Mouse (Mus musculus) bone marrow, adult 2 months (tissue): ENCODE data around the gene Ranbp3l.

ENCODE experiments used
- CTCF ChIP-seq: fragments of 200-500 bp; IDR thresholded peaks from 2 replicates; pipeline ENCODE4 v1.5.1; 2011; ENCODE audit warnings: low read length, control low read depth; ENCODE audit not compliant: control insufficient read depth, insufficient read depth
- POLR2A ChIP-seq: fragments of 200-500 bp; IDR thresholded peaks from 2 replicates; pipeline ENCODE4 v1.6.1; 2011; ENCODE audit warnings: low read depth, mild to moderate bottlenecking, control low read depth, low read length, borderline replicate concordance; ENCODE audit not compliant: control insufficient read depth

DNA sequence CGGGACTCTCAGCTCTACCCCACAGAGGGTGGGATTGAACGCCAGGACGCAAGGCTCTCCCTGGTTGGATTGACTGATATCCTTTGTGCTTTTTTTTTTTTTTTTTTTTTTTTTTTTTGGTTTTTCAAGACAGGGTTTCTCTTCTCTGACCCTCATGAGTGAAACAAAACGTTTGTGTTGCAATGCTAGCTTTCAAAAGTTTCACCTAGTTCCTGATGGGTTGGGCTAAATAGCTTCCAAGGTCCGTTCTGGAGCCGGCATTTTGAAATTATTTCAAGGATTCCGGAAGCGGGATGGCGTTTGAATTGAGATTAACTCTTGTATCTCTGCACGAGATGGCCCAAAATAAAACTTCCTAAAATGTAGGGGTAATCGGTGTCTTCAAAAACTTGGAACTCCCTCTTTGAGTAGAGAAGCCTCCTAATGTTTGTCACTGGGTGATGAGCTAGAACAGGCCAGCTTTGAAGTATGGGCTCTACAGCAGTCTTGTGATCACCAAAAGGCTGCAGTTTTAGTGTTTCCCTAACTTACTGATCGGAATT lies 105.4 kb downstream of the Ranbp3l start:
- TF ChIP-seq CTCF (no peak), POLR2A (no peak)
